Comparison of ENCODE assay signal across 8 mouse cellular contexts in genomic region chr3:30599711-30600545, GRCm38 (mm10). TPM values are rescaled to one million over a fixed set of nuclear protein-coding genes. Genes with fewer than 3 reads are reported as not detected.
A peak's percentile ranks its signal among the peaks of the same experiment; 100 is the strongest.
DNase-seq lines count a peak whose midpoint lies in the region; ATAC-seq lines count a peak whose summit lies in the region.

Actrt3 (minus strand) TSS chr3:30599939.

- peaks cover 19% of the 10 kb centered on the region for H3K27me3 ChIP-seq in heart, embryonic 10.5 days (ENCODE audit: insufficient read depth, poor library complexity, severe bottlenecking)
- no peaks in the 10 kb centered on the region; the same call in 1 of the 2 replicates for H3K27me3 ChIP-seq in lung, embryonic 15.5 days

- 2% methylated on average over 32 of the region's 32 CpGs for WGBS in heart, embryonic 10.5 days
- WGBS in lung, embryonic 15.5 days = 1% methylated on average over 32 of the region's 32 CpGs

- peaks cover 12% of the 10 kb centered on the region for H3K4me1 ChIP-seq in heart, embryonic 10.5 days
- H3K4me1 ChIP-seq in lung, embryonic 15.5 days = peaks cover 23% of the 10 kb centered on the region

- DNase-seq in 3T3-L1 (ENCODE audit: low read depth, low spot score) = peak; percentile 67
- DNase-seq in MN1 (ENCODE audit: low spot score) = peak; percentile 63
- peak; percentile 68 for DNase-seq in embryo, embryonic 10 days (ENCODE audit: low spot score)
- no peak for DNase-seq in heart, embryonic 10.5 days (ENCODE audit: low spot score)
- DNase-seq in kidney, postnatal 4 days = peak; percentile 34 to 45
- DNase-seq in right cerebral cortex, adult 18-20 months = peak; percentile 70
- DNase-seq in urinary bladder, postnatal 14 days (ENCODE audit: low spot score) = no peak

- H3K9ac ChIP-seq in lung, embryonic 15.5 days = 0 out of 2 replicates have a peak within 1 kb of the TSS, but pooled peaks have one; percentile 8

- peak within 1 kb of the TSS; percentile 9; the same call in 1 of the 2 replicates for H3K27ac ChIP-seq in heart, embryonic 10.5 days
- peak within 1 kb of the TSS; percentile 27; the same call in 1 of the 2 replicates for H3K27ac ChIP-seq in lung, embryonic 15.5 days

- H3K36me3 ChIP-seq in heart, embryonic 10.5 days = peaks cover 9% of the 10 kb centered on the region
- 0 out of 2 replicates have a peak, but pooled peaks cover 4% of the 10 kb centered on the region for H3K36me3 ChIP-seq in lung, embryonic 15.5 days

- H3K9me3 ChIP-seq in heart, embryonic 10.5 days = no peaks in the 10 kb centered on the region
- H3K9me3 ChIP-seq in lung, embryonic 15.5 days = no peaks in the 10 kb centered on the region

- H3K4me2 ChIP-seq in lung, embryonic 15.5 days = peak within 1 kb of the TSS; percentile 87

- ATAC-seq in lung, embryonic 15.5 days (ENCODE audit: borderline replicate concordance, extremely low read depth, low FRiP score, low TSS enrichment) = no peak

- peak within 1 kb of the TSS; percentile 94 for H3K4me3 ChIP-seq in heart, embryonic 10.5 days
- peak within 1 kb of the TSS; percentile 58 for H3K4me3 ChIP-seq in lung, embryonic 15.5 days

RNA-seq across cellular contexts. Expression of gene Actrt3, which starts in this region (rescaled TPM):
- 0.07 TPM in 1 of 2 replicates, not detected in the other for polyA plus RNA-seq in heart, embryonic 10.5 days (2016; fragmentation: Nextera tagmentation; extraction: Ambion mirVana)
- not detected in 2 replicates for polyA plus RNA-seq in lung, embryonic 15.5 days (2015; fragmentation: Nextera tagmentation; extraction: Ambion mirVana)

Comparison
In these comparisons a context has a peak if more than half of its experiments do, and no peak if none do; other contexts are left out.
1. DNase-seq: peak in 3T3-L1 (single experiment), MN1 (single experiment), embryo, embryonic 10 days (single experiment), kidney, postnatal 4 days (2 of 2) and right cerebral cortex, adult 18-20 months (single experiment); none in heart, embryonic 10.5 days (single experiment) and urinary bladder, postnatal 14 days (single experiment).